Mouse (Mus musculus): ENCODE data around the gene Pxmp4. TPM values are rescaled to one million over a fixed set of nuclear protein-coding genes. Genes with fewer than 3 reads are reported as not detected.

The Pxmp4 gene
- total RNA-seq (2021) = 41.9 and 44.4 TPM in 2 replicates
- long read RNA-seq, experiment 1, transcript Pxmp4-201 (4 exons, 2,789 nt) = major isoform, 56 of 63 reads
- long read RNA-seq, experiment 1, partial matches to known transcripts = 1 of 63 reads
- long read RNA-seq, experiment 1, other reads (novel, unspliced or antisense) = 4 of 63 reads
- long read RNA-seq, experiment 2, transcript Pxmp4-201 (4 exons, 2,789 nt) = major isoform, 45 of 54 reads
- long read RNA-seq, experiment 2, partial matches to known transcripts = 1 of 54 reads
- long read RNA-seq, experiment 2, other reads (novel, unspliced or antisense) = 5 of 54 reads

DNA sequence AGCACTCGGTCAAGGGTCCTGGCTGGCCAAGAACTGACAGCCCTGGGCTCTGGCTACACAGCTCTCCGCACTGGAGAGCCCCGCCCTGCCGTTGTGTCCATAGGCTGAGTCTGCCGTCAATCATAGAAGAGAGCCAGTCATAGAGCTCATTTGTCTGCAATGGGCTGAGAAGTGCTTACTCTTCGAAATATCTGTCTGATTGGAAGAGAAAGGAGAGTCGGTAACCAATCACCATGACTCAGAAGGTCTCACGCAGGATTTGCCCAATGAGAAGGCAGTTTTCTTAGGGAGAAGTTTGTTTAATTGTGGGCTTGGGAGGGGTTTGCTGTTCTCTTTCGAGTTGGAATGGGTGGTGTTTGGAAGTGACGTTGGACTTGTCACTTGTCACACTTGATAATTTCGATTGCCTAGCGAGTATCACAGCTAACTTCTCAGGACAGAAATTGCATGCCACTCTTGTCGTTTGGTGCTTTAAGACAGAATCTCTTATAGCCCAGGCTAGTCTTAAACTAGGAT, at the start of gene Pxmp4:
Pxmp4 (minus strand) TSS at position 71 of the 516 bp plus-strand sequence.
- DNase-seq = peak; percentile 98

DNA sequence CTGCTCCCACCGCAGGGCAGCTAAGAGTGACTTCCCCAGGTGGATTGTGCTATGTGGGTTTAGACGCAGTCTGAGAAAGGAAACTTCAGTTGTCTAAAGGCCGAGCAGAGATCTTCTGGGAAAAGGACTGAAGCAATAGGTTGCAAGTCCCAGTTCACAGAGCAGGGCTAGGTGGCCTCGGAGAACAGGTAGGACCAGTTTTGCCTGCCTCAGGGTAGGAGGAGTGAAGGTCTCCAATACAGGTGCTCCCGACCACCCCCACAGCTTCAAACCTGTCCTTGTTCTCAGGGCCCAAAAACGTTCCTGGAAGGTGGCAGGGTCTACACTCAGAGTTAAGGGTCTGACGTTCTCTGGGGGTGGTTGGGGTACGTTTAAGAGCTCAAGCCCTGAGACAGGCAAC, 47.9 kb upstream of the Pxmp4 start, which contains the start of gene Chmp4b:
Chmp4b (plus strand) TSS at position 343 of the 400 bp plus-strand sequence.
- DNase-seq = no peak

DNA sequence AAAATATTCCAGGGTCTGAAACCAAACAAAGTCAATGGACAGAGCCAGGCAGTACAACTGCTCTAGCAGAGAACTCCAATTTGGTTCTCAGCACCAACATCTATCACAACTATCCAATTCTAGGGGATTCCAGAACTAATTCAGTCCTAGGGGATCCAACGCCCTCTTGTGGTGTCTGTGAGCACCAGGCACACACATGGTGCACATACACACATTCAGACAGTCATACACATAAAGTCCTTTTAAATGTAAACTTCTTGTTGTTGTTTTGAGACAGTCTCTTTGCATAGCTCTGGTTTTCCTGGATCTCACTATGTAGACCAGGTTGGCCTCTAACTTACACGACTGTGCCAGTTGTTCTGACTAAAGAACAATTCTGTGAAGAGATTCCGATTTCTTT, 46.9 kb upstream of the Pxmp4 start:
- DNase-seq = no peak

DNA sequence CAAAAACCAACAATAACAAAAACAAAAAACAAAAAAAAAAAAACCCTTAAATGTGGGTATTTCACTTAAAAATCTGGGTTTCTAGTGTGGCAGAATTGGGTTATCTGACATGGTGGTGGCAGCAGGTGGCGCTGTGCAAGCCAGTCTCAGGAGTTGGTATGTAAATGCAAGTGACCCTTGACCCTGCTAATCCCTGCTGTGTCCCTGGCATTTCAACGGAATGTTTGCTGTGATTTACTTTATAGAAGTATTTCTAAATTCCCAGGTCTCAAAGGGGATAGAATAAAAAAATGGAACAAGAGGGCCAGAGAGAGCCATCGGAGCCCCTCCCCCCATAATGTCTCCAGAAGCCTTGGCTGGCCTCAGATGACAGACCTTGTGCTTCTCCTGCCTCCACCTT, 44.6 kb upstream of the Pxmp4 start:
- DNase-seq = peak; percentile 80

DNA sequence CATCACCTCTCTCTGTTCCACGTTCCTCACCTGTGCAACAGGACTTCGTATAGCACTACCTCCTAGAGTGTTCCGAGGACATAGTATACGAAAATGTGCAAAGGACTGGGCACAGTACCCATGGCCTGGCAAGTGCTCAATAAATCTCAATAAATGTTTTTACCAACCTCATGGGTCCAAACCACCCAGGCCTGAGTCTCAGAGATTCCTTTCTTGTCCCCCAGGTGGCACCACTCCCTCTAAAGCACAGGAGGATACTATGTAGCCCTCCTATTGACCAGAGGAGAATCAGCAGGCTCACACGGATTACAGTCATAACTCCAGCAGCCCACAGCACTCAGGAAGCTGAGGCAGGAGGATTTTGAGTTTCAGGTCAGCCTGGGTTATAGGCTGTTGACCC, 43.1 kb upstream of the Pxmp4 start:
- DNase-seq = peak; percentile 62

DNA sequence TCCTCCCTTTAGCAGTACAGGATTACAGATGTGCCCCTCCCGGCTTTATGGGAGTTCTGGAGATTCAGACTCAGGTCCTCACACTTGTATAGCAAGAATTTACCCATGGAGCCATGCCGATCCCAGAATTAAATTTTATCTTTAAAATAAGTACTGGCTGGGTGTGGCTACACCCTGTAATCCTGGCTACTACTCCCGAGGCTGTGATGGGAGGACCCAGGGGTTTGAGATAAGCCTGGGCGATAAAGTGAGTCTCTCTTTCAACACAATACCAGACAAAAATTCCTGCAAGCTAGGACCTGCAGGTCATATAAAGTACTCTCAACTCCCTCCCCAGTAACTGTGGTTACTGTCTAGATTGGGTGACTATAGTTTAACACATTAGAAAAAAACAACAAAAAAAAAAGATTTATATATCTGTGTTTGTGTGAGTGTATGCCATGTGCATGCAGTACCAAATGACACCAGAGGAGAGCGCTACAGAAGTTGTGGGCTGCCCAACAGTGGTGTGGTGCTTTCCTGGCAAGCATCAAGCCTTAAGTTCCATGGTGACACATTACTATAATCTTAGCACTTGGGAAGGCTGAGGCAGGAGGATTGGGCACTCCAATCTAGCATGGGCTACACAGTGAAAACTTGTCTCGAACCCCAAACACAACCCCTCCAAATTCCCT, 39.3 kb upstream of the Pxmp4 start:
- no peak for DNase-seq

DNA sequence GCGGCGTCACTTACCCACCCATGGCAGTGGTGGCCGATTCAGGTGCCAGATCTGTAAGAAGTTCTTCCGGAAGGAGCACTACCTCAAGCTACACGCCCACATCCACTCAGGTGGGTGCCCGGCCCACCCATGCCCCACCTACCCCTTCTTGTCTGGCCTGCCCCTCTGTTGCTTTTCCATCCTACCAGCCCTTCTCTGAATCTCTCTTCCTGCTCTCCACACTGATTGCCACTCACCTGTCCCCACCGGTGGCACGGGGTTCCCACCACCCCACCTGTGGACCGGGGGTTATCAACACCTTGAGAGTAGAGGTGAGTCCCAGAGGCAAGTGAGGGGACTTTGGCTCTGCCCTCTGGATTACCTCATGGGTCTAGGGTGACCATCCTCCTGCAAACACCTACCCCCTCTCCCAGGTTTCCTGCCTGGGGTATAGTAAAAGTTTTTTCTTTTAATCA, 38.5 kb upstream of the Pxmp4 start:
- DNase-seq = no peak

DNA sequence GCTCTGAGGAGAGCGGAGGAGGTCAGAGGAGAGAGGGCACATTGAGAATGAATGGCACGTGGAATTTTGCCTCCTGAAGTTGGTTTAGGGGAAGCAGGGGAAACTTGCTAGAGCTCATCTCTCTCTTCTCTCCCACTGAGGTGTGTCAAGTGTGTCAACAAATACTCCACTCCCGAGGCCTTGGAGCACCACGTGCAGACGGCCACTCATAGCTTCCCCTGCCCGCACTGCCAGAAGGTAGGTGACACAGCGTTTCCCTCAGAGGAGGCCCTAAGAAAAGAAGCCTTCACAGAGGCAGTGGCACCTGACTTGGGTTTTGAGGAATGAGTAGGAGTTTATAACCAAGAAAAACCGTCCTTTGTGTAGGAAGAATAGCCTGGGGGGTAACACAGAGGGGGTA, 37.7 kb upstream of the Pxmp4 start:
- DNase-seq = no peak

DNA sequence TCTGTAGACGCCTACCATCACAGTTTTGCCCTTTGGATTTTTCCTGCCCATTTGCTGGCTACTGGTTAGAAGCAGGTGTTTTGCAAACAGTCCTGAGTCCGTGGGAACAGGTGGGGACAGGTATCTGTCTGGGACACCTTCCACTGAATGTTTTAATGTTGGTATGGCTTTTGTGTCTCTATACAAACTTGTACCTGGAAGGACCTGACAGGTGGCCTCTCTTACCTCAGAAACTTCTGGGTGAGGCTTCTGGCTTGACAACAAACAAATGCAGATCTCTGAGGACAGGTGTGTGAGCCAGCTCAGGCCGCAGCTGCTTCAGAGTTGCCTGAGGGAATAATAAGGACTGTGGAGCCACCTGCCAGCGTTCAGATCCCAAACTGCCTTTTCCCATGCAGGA, 35.6 kb upstream of the Pxmp4 start:
- DNase-seq = no peak

DNA sequence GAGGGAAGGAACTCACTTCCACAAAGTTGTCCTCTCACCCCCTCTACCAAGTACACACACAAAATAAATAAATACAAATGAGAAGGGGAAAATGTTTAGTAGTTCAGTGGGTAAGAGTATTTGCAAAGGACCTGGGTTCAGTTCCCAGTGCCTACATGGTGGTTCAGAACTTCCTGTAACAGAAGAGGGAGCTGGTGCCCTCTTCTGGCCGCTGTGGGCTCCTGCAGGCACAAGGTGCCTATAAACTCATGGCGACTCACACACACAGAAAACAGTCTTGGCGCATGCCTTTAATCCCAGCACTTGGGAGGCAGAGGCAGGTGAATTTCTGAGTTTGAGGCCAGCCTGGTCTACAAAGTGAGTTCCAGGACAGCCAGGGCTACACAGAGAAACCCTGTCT, 35.0 kb upstream of the Pxmp4 start:
- no peak for DNase-seq

DNA sequence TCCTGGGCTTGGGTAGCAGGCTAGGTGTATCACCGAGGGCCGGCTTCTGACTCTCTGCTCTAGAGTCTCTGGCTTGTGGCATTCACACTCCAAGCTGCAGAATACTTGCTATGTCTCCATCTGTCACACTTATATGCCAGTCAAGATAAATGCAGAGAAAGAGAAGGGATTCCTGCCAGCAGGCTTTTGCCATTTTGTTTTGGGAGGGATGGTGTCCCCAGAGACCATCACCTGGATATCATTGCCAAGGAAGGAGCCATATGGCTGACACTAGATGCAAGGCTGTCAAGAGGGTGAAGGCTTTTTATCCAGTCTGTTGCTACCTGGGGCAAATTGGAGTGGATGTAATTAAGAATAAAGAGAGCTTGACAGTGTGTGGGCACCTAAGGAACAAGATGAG, 32.3 kb upstream of the Pxmp4 start:
- no peak for DNase-seq

DNA sequence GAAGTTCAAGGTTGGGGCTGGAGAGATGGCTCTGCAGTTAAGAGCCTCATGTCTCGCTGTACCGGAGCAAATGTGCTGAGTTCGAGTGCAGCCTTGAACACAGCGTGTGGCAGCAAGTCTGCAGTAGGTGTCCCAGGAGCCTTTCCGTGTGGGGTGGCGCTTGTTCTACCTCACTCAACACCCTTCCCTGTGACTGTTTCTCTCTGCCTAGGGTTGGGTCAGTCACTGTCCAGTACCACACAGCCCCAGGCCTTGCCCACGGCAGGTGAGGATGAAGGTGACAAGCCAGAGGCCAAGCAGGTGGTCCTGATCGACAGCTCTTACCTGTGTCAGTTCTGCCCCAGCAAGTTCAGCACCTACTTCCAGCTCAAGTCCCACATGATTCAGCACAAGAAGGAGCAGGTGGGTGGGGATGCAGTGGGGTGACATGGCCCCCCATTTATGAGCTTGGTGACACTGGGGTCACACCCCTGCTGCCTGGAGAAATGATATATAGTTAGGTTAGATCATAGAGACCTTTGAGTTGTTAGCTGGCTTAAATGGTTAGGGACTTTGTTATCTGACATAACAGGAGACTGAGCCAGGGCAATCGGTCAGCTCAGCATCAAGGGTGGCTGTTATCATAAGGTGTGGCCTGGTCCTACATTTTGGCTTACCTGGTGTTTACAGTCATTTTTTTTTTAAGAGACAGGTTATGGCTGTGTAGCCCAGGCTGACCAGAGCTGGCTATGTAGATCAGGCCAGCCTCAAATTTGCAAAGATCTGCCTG, 30.6 kb upstream of the Pxmp4 start:
- DNase-seq = no peak

DNA sequence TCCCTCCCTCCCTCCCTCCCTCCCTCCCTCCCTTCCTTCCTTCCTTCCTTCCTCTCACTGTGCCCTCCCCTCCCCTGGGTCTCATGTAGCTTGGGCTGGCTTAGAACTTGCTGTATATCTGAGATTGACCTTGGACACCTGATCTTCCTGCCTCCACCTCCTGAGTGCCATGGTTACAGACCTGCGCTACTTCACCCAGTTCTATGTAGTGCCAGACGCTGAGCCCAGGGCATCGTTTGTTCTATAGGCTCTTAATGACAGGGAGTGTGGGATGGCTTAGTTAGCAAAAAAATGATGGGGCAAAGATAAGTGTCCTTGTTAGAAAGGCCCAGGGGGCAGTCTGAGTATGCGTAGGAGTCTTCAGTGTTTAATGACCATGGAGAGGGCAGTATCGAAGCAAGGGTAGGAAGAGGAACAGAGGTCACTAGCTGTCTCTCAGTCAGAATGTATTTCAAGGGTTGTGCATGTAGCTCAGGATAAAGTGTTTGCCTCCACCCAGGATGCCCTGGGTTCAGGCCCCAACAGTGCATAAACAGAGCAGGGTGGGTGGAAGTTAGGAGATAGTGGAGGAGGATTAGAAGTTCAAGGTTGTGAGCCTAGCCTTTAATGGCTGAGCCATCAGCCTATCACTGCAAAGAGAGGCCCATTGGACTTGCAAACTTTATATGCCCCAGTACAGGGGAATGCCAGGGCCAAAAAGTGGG, 29.7 kb upstream of the Pxmp4 start:
- no peak for DNase-seq

DNA sequence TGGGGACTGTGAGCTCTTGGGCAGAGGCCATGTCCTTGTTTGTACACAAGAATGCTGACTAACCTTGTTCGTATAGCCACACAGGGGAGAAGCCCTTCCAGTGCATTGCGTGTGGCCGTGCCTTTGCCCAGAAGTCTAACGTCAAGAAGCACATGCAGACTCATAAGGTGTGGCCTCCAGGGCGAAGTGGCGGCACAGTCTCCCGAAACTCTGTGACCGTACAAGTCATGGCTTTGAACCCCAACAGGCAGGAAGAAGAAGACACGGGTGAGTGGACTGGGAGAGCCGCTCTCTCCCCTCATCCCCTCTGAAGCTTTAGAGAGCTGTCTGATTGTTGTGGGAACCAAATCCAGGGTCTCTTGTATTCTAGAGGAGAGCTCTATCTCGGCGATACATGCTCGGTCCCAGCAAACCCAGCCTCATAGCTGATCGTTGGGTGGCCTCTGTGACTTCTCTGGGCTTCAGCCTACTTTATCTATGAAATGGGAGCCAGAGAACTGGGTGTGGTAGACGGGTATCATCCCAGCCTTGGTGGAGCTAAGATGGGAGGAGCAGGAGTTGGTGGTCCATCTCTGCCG, 28.8 kb upstream of the Pxmp4 start:
- DNase-seq = no peak

DNA sequence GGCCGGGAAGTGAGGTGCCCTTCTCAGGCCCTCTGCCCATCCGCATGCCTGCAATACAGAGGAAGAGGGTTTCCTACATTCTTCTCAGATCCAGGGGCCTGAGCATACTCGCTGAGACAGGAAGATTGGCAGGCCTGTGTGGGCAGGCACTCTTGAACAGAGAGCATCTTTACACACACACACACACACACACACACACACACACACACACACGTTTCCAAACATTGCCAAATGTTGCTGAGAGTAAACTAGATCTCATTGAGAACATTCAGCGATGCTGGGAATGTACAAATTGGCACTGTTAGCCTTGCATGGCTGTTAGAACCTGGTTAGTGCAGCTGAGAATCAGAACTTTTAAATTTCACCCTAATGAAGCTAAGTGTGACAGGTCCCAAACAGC, 27.0 kb upstream of the Pxmp4 start:
- DNase-seq = no peak

DNA sequence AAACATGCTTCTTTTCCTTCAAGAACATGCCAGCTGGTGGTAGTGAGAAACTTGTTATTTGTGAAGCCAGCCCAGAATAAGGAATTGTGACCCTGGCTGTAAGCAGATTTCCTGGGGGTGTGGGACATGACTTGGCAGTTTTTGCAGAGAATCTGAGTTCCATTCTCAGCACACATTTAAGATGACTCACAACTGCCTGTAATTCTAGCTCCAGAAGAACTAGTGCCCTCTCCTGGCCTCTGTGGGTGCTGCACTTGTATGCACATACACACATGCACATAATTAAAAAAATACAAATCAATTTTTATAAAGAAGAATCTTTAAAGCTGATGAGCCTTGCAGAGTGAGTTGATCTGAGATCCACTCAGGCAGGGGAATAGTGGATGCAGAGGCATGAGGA, 20.6 kb upstream of the Pxmp4 start:
- DNase-seq = no peak

DNA sequence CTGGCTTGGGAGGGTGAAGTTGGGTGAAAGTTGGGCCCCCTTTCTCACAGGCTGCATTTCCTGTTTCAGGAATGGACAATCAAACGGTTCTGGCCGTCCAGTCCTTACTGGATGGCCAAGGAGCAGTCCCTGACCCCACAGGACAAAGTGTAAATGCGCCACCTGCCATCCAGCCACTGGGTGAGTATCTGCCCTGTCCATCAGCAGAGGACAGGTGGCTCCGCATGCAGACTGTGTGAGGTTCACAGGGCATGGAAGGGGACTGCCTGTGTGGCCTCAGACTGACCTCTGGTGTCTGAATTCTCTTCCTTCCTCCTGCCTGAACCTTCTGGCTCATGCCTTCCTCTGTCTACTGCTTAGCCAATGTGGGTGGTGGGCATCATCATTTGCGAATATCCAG, 18.2 kb upstream of the Pxmp4 start:
- no peak for DNase-seq

DNA sequence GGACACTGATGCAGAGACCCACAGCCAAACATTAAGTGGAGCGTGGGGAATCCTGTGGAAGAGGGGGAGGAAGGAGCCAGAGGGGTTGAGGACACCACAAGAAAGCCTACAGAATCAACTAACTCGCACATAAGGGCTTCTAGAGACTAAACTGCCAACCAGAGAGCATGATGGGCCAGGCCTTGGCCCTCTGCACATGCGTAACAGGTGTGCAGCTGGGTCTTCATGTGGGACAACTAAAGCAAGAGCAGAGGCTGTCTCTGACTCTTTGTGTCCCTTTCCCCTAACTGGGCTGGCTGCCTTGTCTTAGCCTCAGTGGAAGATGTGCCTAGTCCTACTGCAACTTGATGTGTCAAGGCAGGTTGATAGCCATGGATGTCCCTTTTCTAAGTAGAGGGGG, 13.6 kb upstream of the Pxmp4 start:
- DNase-seq = no peak

DNA sequence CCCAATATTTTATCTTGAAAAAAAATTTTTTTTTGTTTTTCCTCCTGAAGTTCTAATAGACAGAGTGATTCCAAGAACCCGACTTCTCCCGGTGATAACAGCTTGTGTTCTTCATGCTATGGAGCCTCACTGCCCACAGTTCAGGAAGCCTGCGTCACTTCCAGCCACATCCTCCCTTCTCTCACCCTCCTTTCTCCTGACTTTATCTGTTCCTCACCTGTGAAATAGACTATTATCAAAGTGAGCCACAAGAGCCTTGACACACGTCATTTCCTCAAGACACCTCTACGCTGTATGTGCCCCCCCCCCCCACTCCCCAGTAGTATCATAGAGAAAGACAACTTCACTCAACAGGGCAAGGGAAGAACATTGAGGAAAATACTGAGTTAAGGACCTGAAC, 12.2 kb upstream of the Pxmp4 start:
- DNase-seq = no peak

DNA sequence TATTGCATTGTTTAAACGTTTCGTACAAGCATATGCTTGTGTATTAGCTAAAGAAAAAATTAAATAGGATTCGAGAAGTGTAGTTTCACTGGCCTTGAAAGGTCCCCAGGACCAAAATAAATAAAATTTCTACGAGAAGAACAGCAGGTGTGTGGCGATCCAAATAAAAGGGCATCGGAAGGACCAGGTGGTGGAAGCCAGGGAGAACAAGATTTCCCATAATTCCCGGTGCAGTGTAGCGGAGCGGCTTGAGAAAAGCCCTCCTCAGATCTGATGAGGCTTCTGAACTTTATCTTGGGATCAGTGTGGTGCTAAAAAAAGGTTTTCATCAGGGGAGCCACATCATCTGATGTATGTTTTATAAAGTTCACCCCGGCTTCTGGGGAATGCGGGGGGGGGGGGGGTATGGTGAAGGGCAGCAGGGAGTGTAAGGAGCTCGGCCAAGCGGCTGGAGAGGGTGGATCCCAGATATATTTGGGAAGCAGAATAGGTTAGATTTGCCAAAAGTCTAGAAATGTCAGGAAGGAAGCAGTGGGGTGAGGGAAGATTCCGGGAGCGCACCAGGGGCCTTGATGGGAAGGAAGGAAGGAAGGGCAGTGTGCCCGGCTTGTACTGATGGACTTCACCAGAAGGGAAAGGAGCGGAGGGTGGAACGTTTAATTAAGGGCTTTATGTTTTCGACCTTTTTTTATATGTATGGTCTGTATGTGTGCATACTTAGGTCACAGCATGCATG, 11.5 kb upstream of the Pxmp4 start:
- no peak for DNase-seq
